Mouse (Mus musculus): ENCODE data around the gene Parp16. TPM values are rescaled to one million over a fixed set of nuclear protein-coding genes. Genes with fewer than 3 reads are reported as not detected.
"Not testable (repeated sequence)": the region's sequence is repeated elsewhere in the genome, so short reads cannot be mapped to it uniquely, and the experiment has no call there.

Gene Parp16
- total RNA-seq, 2 experiments from 2014 or later, result 3.7 to 4.6 TPM

DNA sequence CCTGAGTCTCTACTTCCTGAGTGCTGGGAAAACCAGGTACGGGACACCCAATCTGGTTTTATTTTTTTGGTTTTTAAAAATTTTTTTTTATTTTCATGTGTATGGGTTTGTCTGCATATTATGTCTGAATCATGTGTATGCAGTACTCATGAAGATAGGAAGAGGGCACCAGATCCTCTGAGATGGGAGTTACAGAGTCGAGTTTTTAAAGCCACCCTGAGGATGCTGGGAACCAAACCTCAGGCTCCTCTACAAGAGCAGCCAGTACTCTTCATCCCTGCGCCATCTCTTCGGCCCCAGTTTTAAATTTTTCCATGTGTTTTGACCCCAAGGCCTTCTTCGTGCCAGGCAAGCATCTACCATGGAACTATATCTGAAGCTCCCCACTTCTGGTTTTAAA, 44.6 kb downstream of the Parp16 start:
- DNase-seq (ENCODE audit: extremely low spot score in 1 of 2, low spot score in 1 of 2), result no peak

DNA sequence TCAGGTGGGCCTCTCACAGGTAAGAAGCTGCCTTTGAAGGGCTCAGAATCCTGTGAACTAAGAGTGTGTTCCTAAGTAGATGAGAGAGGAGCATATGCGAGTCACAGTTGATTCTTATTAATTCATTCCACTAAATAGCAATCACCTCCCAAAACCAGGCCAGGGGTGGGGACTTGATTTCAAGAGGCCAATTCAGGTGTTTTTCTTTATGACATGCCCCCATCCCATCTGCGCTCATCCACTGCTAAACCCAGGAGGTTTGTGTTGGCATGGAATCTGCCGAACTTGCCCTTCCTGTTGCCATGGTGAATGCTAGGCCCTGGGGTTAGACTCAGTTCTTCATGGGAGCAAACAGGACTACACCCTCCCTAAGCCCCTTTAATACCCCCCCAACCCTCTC, 45.4 kb downstream of the Parp16 start:
- no peak for DNase-seq (ENCODE audit: extremely low spot score in 1 of 2, low spot score in 1 of 2)

DNA sequence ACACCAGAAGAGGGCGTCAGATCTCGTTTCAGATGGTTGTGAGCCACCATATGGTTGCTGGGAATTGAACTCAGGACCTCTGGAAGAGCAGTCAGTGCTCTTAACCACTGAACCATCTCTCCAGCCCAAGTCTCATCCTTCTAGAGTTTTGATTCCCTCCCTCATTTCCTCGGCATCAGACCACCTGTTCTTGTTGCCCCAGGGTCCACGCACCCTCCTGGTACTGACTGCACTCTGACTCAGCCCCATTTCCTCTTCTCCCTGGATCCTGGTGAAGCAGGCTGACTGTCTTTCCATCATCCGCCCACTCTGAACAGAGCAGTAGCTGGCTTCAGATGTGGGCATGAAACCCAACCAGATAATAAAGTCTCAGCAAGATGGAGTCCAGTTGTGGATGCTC, 46.8 kb downstream of the Parp16 start:
- no peak for DNase-seq (ENCODE audit: extremely low spot score in 1 of 2, low spot score in 1 of 2)

DNA sequence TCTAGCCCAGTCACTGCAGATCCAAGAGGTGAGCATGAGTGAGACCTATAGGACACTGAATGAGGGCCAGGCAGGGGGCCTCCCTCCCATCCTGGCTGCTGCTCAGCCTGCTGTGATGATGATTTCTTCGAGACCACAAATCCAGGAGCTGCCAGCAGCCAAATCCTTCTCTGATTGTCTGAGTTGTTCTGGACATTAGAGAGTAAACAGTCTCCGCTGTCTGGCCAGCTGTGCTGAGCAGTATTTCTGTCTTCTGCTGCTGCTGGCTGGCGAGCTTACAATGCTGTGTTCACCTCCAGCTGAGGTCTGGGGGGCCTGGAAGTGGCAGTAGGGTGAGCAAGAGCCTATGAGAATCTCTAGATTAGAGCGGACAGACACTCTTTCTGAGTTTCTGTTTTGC, 48.1 kb downstream of the Parp16 start:
- DNase-seq (ENCODE audit: extremely low spot score in 1 of 2, low spot score in 1 of 2), result no peak

DNA sequence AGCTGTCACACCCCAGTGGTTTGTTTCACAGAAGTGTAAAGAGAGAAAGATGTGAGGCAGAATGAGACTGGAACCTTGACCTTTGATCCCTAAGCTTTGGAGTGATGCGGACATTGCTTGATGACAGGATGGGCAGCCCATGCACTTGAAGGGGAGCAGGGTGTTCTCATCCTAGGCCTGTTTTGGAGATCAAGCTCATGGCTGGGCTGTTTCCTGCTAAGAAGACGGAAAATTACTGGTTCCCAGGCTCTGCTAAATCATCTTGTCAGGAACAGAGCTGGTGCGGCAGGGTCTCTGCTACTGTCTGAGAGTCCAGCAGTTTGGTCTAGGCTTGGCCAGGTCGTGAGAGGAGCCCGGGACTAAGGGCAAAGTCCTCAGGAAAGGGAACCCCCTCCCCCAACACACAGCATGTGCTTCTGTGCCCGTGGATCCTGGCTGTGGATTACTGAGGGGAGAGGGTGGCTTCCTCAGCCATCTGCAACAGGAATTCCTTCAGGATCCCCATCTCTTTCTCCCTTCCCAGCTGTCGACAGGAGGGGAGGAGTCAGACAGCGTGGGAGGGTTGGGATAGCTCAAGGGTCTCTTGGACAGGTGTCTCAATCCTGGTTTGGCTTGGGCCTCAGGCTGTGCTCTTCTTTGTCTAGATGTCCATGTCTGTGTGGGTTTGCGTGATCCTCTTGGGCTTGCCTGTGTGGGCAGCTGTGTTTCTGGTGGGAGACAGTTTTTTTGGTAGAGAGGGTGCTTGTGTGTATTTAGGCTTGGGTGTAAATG, 49.1 kb downstream of the Parp16 start:
- no peak for DNase-seq (ENCODE audit: extremely low spot score in 1 of 2, low spot score in 1 of 2)

DNA sequence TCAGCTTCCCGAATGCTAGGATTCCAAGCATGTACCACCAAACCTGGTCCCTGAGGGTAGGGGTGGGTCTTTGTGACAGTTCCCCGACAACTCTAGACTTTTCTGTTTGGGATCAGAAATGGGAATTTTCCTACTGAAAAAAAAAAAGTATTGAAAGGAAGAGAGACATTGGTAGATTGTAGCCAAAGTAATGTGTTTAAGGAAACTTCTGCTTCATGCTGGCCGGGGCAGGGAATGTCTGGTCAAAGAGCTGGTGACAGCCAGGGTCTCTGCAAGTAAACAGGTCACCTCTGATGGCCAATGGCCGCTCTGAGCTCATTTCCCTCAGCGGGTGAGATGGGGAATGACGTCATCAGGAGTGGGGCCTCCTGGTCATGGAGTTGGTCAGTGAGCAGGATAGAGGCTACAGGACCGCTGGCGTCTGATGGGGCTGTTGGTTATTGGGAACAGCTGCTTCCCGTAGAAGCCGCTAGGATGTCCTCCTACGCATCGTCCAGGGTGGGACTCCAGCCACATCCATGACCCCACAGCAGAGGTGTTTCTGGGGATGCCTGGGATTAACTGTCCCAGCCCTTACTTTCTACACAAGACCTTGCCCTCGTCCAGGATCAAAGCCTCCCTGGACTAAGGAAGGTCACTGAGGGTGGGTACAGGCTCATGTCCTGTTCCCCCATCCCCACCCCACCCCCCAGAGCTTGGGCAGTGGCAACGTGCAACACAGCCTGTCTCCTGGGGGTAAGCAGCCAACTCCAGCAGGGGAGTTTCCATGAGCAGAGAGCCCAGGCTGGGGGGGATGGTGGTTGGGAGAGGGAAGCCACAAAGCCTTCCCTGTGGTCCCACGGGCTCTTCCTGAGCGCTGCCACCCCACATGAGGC, 52.6 kb downstream of the Parp16 start:
- DNase-seq (ENCODE audit: extremely low spot score in 1 of 2, low spot score in 1 of 2), result no peak

DNA sequence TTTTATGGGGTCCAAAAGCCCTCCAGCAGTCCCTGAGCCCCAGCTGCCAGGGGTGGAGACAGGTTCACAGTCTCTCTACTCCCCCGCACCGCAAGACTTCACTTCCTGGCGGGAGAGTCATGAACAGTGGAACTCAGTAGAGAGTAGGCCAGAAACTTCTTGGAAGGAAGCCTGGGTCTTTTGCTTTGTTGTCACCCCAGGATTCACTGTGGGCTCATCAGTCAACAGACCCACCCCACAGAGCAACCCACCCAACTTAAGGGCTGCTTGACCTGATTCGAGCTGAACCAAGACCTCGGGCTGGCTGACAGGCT, 53.2 kb downstream of the Parp16 start:
- DNase-seq (ENCODE audit: extremely low spot score in 1 of 2, low spot score in 1 of 2), result no peak

DNA sequence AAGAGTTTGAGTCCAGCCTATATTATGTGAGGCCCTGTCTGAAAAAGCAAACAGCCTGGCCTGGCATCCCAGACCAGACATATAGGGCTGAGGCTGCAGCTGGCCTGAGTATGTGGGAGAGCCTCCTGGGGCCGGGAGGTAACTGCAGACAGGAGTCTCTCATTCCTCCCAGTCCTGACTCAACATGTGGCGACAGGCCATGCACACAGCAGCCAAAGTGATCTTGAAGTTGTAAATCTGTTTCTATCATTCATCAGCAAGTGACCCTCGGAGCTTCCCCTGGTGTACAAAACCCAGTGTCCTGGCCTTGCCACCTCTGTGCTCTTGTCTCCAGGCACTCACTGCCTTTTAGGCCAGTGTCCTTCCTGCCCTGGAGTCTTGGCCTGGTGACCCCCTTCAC, 56.9 kb downstream of the Parp16 start:
- no peak for DNase-seq (ENCODE audit: extremely low spot score in 1 of 2, low spot score in 1 of 2)

DNA sequence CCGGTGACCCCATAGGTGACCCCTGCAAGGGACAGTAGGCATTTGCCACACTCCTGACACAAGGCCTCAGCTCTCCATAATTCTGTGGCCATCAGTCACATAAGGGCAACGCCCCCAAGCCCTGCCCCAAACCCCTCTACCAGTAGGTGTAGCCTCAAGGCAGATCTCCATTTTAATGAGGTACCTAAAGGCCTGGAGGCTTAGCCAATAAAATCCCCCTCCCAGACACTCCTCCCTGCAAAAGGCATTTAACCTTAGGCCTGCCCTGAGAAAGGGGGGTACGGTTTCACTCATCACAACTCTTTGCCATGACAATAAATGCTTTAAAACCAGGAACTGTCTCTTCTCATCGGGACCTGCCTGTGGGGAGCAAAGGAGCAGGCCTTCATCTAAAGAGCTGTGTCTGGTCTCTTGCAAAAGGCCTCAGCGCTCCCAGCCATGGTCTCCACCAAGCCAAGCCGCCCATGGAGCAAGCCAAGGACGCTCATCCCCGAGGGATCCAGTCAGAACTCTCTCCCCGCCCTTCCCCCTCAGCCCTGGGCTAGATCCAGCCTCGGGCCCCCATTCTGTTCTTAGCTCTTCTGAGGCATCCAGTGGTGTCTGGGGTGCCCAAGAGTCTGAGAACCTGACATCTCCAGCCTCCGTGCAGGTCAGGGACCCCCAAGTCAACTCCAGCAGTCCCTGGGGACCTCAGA, 60.9 kb downstream of the Parp16 start:
- no peak for DNase-seq (ENCODE audit: extremely low spot score in 1 of 2, low spot score in 1 of 2)

DNA sequence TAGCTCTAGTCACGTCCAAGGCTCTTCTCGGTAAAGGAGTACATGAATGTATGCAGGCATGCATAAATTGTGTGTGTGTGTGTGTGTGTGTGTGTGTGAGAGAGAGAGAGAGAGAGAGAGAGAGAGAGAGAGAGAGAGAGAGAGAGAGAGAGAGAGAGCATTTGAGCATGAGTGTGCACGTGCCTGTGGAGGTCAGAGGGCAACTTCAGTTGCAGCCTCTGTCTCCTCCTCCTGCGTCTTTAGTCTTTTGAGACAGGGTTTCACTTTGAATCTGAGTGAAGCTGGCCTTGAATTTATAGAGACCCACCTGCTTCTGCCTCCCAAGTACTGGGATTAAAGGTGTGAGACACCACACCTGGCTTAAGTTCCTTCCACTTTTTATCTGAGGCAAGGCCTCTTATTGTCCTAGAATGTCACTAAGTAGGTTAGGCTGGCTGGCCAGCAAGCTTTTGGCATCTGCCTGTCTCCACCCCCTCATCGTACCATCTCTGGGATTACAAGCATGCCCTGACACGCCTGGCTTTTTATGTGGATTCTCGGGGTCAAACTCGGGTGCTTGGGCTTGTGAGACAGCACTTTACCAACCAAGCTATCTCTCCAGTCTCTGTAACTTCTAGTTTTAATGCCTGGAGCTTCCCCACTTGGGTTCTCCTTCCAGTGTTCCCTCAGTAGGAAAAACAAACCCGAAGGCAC, 62.2 kb downstream of the Parp16 start:
- DNase-seq (ENCODE audit: extremely low spot score in 1 of 2, low spot score in 1 of 2), result no peak

DNA sequence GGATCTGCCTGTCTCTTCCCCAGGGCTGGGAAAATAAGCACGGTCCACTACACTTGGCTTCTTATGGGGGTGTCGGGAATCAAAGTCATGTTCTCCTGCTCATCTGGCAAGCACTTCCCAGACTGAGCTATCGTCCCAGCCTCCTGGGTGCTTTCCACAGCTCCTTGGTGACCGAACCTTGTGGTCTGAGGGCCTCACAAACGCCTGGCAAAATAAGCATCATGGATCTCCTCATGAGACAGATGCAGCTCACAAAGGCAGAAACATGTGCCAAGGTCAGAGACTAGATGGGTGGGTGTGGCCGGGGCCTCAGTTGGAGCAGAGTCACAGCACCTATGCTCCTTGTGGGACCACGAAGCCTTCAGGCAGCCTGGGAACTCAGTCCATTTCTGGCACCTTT, 64.2 kb downstream of the Parp16 start:
- DNase-seq (ENCODE audit: extremely low spot score in 1 of 2, low spot score in 1 of 2), result no peak

DNA sequence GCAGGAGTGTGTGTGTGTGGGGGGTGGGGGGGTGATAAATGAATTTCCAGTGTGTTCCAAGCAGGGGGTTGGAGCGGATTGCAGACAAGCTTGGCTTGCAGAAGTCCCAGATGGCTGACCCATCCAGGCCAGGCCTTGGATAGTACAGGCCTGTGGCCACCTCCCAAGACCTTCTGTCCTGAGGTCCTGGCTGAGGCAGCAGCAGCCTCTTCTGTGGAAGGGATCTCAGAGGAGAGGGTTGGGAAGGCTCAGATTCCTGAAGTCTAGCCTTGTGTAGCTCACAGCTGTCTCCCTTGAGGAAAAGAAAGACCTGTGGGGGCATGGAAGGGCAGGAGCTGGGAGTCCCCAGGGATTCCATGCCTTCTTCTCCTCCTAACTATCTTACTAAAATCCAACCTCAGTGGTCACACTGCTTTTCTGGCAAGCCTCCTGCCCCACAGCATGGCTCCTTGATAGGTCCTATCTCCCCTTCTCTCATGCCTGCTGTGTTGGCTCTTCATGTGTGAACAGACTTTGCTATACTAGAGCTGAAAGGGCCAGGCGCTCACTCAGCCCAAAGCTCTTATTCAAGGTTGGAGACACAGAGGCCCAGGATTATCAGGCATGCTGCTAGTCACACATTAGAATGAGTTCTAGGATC, 66.6 kb downstream of the Parp16 start:
- DNase-seq (ENCODE audit: extremely low spot score in 1 of 2, low spot score in 1 of 2), result no peak

DNA sequence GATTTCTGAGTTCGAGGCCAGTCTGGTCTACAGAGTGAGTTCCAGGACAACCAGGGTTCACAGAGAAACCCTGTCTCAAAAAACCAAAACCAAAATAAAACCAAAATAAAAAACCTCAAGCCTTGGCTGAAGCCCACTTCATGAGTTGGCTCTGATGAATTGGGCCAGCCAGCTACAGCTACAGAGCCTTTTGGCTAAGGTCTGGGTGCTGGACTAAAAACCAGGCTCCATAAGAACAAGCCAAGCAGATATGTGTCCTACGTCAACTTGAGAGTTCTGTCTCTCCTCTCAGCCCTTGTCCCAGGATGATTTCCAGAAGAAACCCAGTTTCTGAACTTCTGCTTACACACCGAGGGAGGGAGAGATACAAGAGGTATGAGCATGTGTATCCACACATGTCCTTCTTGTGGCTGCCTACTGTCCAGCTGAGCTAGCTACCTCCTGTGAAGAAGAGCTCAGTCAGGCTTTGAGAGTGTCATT, 67.5 kb downstream of the Parp16 start:
- DNase-seq (ENCODE audit: extremely low spot score in 1 of 2, low spot score in 1 of 2), result no peak

DNA sequence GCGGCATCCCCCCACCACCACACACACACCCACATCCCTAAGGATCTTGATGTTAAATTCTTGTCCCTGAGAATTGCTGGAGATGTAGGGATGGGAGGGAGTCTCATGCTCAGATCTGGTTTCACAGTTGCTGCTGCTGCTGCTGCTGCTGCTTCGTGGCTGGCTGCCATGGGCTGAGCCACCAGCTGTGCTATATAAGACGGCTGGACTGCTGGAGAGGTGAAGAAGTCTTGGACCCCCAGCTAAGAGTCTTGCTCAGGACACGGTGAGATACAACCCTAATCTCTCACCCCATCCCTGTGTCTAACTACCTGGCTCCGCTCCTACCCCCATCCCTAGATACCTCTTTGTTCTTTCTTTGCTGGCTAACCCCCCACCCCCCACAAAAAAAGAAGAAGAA, 69.8 kb downstream of the Parp16 start, which contains the start of gene Cilp:
TSS of gene Cilp (plus strand) at position 222 of the 400 bp plus-strand sequence.
- no peak for DNase-seq (ENCODE audit: extremely low spot score in 1 of 2, low spot score in 1 of 2)

DNA sequence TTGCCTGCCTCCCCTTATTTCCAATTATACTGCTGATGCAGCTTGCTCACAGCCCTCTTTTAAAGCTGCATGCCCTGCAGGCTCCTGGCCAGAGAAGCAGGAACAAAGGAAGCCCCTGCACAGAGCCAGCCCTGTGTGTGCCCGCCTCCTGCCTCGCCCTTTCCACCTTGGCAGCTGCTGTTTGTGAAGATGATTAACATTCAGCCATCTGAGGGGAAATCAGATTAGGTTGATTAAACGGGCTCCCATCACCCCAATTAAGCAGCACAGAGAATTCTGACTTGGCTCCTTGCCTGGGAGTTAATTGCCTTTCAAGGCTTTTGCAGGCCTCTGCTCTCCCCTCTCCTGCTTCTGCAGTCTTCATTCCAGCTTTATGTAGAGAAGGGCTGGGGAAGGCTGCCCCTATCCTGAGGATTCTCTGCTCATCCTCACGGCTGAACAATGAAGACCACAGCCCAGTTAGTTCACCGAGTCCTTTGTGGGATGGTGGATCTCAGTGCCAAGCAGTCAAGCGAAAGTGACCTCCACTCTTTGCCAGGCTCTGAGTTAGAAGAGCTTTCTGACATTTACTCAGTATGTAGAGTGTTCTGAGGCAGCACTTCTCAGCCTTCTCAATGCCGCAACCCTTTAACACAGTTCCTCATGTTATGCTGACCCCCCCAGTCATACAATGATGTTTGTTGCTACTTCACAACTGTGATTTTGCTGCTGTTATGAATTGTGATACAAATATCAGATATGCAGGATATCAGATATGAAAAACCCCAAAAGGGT, 72.8 kb downstream of the Parp16 start:
- peak; percentile 15 to 34 for DNase-seq (ENCODE audit: extremely low spot score in 1 of 2, low spot score in 1 of 2)

DNA sequence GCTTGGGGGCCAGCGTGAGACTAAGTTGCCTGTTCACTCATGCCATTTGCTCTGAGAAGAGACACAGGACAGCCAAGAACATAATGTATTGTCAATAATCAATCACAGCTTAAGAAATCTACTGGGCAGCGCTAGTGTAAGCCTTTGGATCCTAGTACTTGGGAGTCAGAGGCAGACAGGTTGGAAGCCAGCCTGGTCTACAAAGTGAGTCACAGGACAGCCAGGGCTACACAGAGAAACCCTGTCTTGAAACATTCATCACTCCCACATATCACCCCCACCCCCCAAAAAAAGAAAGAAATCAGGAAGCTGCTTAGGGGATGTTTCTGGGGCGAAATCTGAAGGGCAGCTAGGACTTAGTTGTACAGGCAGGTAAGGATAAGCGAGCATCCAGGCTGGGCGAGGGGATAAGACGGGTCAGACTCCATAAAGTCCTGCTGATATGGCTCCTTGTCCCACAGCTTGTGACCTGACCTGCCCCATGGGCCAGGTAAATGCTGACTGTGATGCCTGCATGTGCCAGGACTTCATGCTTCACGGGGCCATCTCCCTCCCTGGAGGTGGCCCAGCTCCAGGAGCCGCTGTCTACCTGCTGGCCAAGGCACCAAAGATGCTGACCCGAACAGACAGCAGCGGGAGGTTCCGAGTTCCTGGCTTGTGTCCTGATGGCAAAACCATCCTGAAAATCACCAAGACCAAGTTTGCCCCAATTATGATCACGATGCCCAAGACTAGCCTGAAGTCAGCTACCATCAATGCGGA, 78.1 kb downstream of the Parp16 start:
- no peak for DNase-seq (ENCODE audit: extremely low spot score in 1 of 2, low spot score in 1 of 2)

DNA sequence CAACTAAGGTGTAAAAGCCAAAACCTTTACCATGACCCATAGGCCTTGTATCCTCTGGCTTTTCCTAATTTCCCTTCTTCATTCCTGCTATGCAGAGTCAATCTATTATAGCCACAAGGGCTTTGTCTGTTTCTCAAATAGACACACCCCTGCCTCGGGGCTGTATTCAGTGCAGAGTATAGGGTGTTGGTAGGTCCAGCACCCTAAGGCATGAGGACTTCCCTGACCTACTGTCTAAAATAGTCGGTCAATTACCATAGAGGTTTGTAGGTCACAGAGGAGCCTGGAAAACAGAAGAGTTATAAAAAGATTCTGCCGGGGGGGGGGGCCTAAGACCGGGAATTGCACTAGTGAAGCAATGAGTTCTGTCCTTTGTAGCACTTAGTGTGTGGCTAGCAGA, 78.7 kb downstream of the Parp16 start:
- no peak for DNase-seq (ENCODE audit: extremely low spot score in 1 of 2, low spot score in 1 of 2)

DNA sequence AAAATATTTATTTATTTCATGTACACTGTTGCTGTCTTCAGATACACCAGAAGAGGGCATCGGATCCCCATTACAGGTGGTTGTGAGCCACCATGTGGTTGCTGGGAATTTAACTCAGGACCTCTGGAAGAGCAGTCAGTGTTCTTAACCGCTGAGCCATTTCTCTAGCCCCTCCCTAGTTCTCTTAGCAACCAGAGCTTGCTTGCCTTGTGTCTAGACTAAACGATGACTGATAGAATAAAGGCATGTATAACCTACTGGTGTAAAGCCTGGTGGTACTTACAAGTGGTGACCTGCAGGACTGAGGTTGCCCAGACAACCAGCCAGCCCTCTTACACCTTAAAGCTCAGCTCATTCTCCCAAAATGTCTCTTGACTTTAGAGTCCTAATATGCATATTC, 79.7 kb downstream of the Parp16 start:
- not testable (repeated sequence) for DNase-seq (ENCODE audit: extremely low spot score in 1 of 2, low spot score in 1 of 2)
